Mouse (Mus musculus): ENCODE data around the gene Fam98b. TPM values are rescaled to one million over a fixed set of nuclear protein-coding genes. Genes with fewer than 3 reads are reported as not detected.

Fam98b gene
- polyA plus RNA-seq, 1 experiment from 2014 or later = 53.3 TPM

DNA sequence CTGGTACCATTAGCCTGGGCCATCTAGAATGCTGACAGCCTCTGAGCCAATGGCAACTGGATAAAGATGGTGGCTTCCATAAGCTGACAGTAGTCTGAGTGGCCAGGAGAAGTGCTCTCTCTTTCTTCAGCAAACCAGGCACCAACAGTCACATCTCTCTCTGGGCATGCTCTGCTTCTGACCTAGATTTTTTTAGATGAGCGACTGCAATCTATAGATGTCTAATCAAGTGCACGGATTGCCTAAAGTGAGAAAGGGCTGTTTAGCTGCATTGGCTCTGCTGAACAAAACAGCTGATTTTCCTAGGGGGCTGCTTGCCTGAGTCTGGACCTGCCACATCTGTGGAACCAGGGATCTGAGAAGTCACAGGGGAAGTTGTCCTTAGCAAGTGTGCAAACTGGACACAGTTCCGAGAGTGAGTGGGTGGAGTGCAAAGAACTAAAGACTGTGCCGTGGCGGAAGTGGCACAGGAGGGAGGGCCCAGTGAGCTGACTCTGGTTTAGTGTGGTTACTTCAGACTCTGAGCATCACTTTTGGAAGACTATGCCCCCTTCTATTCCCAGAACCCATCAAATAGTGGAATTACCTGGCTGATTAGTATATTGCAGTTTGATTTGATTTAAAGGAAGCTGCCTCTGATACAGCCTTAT is 64.2 kb downstream of the Fam98b start:
- Histone ChIP-seq H3K79me2 (ENCODE audit: inconsistent target) (no peaks in the 10 kb centered on the region), H3K27ac (no peak overlapping the region), H3K36me3 (ENCODE audit: inconsistent target) (no peaks in the 10 kb centered on the region), H3K4me3 (ENCODE audit: inconsistent target) (no peak overlapping the region)
- 96% methylated on average over 5 of the region's 5 CpGs for WGBS (ENCODE audit: missing documents)

DNA sequence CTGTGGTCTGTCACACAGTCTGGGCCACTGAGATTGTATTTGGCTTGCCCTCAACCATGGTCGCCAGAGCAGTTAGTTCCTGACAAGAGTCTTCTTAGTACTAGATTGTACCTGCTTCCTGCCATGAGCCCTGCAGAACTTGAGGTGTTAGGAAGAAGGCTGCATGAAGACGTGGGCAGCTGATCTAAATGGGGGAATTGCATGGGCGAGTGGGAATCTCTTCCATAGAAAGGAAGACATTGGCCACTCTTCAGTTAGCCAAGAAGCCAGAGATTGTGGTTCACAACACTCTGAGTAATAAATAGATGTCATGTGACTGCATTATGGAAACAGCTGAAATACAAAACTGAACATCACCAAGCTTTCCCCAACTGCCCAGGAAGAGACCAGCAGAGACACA is 69.5 kb downstream of the Fam98b start:
- H3K79me2 ChIP-seq (ENCODE audit: inconsistent target) = no peaks in the 10 kb centered on the region
- H3K36me3 ChIP-seq (ENCODE audit: inconsistent target) = no peaks in the 10 kb centered on the region
- 90% methylated on average over 3 of the region's 3 CpGs for WGBS (ENCODE audit: missing documents)
- H3K4me3 ChIP-seq (ENCODE audit: inconsistent target) = no peak overlapping the region
- no peak overlapping the region for H3K27ac ChIP-seq

Other genes with a start within 250 kb of the Fam98b start
- 22.5 to 77.4 TPM (median 23.7 TPM) in 3 replicates for gene Spred1, start 128.4 kb upstream of the Fam98b start, polyA plus RNA-seq (2018)
- 0.06 to 0.16 TPM (median 0.10 TPM) in 3 replicates for gene Rasgrp1, start 93.3 kb downstream of the Fam98b start, polyA plus RNA-seq (2018)